Mouse (Mus musculus) E14TG2a.4 (cell line): ENCODE measurements around the gene Dchs1.

Experiments used
- CTCF ChIP-seq: conservative IDR thresholded peaks from 2 replicates; pipeline ENCODE4 v1.5.1; 2014; ENCODE audit warnings: low read length
- POU5F1 ChIP-seq: IDR thresholded peaks from 2 replicates; pipeline ENCODE4 v1.6.1; 2014; ENCODE audit warnings: low read length, borderline replicate concordance

DNA sequence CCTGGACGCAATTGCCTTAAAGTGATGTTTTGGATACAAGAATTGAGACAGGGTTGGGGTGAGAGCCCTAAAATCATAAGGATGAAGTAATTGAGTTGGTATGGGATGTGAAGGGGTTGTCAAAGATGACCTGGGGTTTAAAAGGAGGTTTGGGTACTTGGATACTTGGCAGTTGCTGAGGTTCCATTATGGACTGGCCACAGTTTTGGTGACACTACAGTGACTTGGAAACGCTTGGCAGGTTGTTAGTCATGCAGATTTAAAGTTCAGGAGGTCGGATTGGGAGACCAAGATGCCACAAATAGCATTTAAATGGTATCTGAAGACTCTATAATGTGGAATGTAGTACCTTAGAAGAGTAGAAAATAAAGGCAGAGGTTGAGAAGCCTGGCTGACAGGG is 49.8 kb downstream of the Dchs1 start:
- TF ChIP-seq CTCF (no peak), POU5F1 (no peak)
